Mouse (Mus musculus) cerebellum, adult 11 months (tissue): ENCODE results near the gene Klhl23.
A peak's percentile ranks its signal among the peaks of the same experiment; 100 is the strongest.
"Not testable (repeated sequence)": the region's sequence is repeated elsewhere in the genome, so short reads cannot be mapped to it uniquely, and the experiment has no call there.

ENCODE experiments used
- DNase-seq: peaks from one replicate; pipeline ENCODE4 v3.0.0; 2022

Gene Klhl23

DNA sequence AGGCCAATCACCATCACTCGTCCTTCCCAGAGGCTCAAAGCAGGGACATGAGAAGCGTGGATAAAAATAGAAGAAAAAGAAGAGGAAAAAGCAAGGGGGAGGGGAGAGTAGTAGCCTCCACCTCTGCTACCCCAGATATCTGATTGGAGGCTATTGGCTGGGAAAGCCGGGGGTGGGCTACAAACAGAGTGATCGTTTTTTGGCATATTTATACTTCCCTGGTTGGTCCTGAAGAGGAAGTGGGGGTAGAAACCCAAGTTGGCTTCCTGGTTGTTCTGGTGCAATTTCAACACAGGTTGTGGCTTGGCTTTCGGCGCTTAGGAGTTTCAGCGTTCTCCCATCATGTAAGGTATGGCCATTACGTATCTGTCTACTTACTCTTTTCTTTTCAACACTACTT is at the start of gene Klhl23:
Gene Klhl23, plus strand, starts transcription at position 234 of the 400 bp plus-strand sequence.
- DNase-seq: no peak

DNA sequence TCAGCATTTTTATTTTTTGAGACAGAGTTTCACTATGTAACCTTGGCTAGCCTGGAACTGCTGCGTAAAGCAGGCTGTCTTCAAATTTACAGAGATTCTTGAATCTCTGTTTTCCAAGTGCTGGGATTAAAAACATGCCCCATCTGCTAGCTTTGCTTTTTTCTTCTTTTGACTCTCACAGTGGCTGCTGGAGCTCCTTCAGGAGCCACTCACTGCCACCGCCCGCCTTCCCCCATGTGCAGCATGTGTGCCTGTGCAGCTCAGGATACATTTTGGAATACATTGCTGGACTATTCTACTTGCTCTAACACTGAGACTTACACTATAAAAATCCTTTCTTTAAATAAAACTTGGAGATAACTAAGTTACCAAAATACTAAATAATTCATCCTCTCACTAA is 48.4 kb upstream of the Klhl23 start:
- DNase-seq: no peak

DNA sequence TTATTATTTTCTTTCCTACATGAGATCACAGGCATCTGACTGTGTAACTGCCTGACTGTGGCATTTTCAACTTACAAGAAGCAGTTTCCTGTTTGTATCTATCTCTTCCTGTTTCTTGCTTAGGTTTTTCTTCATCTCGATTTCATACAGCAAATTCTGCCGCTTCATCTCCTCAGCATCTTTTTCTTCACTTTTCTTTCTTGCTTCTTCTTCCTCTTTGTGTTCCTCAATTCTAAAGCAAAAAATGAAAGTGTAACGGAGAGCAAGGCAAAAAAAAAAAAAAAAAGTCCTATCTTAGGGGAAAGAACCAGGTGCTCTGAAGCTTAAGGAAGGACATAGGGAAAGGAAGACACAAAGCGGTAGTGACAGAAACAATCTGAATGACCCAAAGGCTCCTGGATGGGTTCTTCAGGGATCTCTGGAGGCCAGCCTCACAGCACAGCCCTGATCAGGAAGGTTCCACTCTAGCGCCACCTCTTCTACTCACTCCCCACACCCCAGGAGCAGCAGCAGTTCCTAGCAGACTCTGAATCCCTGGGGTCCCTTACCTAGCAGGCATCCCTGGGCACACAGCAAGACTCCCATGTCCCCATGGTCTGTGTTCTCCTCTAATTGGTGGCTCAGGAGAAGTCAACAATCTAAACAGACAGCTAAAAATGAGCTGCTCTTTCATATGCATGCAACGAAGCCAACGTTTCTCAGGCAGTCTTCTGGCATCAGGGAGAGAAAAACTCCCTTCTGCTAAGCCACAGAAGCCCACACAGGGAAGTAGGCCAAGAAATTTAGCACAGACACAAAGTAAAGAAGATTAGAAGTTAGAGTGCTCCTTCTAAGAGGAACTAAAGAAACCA is 43.5 kb upstream of the Klhl23 start:
- DNase-seq: no peak

DNA sequence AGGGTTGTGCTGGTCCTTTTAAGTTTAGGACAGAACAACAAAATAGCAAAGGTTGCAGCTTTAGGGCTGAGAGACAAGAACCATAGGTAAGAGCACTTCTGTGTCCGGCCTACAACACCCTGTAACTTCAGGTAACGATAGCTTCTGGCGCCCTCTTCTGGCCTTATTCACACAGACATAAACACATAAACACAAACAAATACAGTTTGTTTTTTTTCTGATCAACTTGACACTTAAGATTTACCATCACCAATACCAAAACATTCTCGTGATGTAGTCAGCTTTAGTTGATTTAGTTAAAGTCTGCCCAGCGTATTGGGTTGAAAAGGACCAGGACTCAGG is 42.9 kb upstream of the Klhl23 start:
- DNase-seq: no peak

DNA sequence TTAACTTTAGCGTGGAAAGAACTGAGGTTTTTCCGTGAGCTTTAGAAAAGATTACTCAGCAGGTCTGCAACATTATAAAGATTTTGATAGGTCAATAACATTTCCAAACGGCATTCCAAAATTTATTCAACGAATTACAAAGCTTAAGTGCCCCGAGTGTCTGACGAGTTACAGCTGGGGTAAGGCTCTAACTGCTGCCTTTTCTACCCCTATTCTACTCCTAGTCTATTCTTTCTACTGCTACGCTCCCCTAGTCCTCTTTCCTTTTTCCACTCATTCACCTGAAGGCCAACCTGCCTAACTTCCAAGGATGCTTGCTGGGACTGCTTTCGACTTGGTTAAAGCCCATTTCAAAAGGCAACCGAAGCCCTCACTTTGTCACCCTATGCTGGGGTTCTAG is 32.8 kb upstream of the Klhl23 start:
- no peak for DNase-seq

DNA sequence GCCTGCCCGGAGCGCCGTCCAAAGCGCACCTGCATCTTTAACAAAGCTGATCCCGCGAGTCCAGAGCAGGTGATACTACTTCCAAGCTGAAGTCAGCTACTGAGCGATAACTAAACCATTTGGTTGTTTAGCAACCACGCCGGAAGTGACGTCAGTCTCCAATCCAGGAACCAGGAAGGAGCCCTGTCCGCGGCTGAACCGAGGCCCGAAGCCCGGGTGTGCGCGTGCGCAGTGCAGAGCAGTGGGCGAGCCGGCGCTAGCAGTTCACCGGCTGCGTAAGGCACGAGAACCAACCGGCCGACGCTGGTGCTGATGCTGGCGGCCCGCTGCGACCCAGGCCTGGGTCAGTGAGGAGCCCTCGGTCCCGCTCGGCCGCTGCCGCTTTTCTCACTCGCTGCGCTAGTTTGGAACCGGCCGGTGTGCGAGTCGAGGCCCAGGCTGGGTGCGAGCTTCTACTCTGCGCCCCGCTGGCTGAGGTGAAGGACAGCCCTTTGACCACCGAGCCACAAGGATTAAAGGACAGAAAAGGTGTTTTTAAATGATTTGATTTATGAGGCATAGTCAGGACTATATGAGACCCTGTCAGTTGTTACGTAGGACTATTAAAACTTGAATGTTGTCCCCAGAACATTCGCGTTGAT is 32.2 kb upstream of the Klhl23 start, which contains the start of the genes Ccdc173 and Phospho2:
Gene Ccdc173, minus strand, starts transcription at position 147 of the 641 bp plus-strand sequence.
Gene Phospho2, plus strand, starts transcription at position 195 of the 641 bp plus-strand sequence.
- peak; percentile 97 for DNase-seq

DNA sequence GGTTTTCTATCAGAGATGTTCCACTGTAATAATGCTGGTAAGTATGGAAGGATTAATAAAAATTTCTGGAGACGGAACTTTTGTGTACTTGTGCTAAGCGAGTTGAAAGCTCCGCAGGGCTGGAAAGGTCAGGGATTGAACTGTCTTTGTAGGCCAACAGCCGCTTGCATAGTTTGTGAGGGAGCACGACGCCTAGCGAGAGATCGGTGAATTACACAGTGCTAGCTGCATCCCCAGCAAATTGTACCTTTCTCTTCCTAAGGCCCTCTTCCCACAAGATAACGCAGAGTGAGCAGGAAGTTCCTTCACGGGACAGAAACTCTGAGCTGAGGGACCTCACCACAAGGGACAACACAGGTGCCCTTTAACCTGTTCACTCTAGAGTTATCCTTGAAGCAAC is 31.5 kb upstream of the Klhl23 start:
- DNase-seq: peak; percentile 77

DNA sequence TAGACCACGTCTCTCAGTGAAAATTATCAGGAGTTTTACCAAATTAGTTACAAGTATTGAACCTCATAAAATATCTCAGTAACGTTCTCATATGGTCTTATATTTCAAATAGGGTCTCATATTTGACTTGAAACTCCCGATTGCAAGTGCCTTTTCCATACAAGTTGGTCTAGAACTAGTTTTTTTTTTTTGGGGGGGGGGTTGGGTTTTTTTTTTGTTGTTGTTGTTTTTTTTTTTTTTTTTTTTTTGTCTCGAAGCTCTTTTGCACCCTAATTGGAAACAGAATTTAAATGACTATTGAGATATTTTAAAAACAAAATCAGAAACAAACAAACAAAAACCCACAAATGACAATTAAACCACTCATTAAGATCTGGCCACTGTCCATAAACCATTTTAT is 31.0 kb upstream of the Klhl23 start:
- no peak for DNase-seq

DNA sequence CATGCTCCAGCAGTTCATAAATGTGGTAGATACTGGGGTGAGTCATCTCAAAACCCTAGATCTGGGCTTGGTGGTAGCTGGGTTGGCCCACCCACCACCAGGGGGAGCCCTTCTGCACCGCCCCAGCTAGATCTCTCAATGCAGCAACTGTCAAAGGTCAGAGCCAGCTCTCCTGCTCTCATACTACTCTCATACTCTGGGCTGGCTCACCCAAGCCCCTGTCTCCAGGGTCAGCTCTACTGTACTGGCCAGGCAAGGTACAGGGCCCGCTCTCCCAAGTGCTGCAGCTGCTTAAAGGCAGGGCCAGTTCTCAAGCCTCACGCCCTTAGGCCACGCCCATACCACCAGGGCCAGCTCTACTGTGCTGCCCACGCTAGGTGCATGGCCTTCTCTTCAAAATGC is 18.8 kb upstream of the Klhl23 start:
- peak; percentile 38 for DNase-seq

DNA sequence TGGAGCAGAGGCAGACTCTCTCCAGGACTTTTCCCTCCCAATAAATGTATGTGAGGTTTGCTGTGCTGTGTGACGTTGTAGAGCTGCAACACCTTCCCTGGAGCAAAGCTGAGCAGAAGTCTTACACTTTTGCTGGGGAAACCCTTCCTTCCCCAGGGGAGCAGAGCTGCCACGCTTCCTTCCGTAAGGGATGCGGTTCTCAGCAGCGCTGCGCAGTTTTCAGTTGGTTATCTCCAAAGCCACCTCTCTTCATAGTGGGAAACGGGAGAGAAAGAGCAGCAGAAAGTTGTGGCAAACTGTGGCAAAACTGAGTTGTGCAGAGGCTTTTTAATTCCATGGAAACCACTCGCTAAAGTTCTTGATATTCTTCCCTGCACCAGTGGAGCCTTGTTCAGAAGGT is 18.0 kb upstream of the Klhl23 start:
- DNase-seq: no peak

DNA sequence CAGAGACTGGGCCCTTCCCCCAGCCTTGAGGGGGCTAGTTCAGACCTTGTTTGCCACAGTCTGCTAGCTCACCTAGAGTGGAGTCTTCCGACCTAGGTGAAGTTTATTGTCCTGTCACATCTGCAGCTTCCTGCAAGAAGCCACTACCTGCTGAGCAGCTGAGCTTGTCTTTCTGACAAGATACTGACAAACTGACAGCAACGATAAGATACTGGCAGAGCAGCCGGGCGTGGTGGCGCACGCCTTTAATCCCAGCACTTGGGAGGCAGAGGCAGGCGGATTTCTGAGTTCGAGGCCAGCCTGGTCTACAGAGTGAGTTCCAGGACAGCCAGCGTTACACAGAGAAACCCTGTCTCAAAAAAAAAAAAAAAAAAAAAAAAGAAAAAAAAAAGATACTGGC is 17.1 kb upstream of the Klhl23 start:
- DNase-seq: not testable (repeated sequence)

DNA sequence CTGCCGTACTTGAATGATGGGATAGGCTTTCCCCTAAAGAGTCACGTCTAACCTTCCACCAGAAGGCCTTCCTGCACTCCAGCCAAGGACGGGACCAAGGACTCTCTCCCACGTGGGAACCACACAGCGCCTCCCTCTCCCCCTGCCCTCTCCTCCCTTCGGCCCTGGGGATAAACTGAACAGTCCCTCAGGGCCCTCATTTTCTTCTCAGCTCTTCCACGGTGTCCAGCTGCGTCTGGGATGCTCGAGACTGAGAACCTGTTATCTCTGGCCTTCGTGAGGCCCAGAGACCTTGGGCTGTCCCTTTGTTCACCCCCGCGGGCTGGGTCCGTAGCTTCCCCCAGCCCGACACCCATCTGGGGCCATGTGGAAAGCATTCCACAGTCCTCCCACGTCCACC is 11.6 kb upstream of the Klhl23 start:
- no peak for DNase-seq

DNA sequence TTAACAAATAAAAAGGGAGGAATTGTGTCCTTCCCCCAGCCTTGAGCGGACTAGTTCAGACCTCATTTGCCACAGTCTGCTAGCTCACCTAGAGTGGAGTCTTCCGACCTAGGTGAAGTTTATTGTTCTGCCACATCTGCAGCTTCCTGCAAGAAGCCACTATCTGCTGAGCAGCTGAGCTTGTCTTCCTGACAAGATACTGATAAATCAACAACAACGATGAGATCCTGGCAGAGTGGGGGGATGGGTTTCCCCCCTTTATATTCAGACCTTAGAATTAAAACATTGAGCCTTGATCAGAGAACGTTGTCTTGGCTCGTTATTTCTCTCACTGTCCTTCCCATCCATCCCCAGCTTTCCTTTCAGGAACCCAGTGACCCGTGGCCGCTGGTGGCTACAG is 10.4 kb upstream of the Klhl23 start:
- not testable (repeated sequence) for DNase-seq

DNA sequence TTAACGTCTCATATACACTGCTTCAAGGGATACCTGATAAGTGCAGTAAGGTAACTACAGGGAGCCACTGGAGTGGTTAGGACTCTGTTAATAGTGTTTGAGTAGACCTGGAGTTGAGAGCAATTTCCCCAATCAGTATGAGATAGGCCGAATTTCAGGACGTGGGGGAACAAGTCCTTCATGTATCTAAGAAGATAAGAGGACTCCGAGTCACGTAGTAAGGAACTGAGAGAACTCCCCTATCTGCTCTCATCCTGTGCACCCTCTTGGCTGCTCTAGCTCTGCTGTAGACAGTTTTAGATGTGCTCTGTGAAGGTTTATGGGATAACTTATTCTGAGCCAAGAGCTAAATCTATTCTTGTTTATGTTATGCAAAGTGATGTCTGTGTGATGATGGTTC is 5.2 kb upstream of the Klhl23 start:
- no peak for DNase-seq

DNA sequence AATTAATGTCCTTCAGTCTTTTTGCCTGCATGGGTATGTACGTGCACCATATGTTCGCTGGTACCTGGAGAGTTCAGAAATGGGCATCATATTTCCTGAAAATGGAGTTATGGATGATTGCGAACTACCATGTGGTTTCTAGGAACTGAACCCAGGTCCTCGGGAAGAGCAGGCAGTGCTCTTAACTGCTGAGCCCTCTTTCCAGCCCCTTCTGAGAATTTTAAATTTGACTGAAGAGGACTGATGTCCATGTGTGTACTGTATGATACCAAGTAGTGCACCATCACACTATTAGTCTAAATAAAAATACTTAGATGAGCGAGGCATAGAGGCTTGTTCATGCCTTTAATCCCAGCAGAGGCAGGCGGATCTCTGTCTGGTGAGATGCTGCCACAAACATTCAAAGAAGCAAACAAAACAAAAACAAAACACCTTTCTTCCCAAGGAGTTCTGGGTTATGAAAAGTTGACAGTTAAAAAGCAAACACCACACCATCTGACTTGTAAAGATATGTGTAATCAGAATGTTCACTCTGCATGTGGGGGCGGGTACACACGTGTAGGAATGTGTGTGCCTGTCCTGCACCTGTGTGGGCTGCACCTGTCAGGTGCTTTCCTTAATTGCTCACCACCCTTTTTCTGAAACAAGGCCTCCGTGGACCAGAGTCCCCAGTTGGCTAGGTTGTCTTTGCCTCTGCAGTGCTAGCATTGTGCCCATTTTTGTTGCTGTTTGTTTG is 3.2 kb upstream of the Klhl23 start:
- DNase-seq: no peak

DNA sequence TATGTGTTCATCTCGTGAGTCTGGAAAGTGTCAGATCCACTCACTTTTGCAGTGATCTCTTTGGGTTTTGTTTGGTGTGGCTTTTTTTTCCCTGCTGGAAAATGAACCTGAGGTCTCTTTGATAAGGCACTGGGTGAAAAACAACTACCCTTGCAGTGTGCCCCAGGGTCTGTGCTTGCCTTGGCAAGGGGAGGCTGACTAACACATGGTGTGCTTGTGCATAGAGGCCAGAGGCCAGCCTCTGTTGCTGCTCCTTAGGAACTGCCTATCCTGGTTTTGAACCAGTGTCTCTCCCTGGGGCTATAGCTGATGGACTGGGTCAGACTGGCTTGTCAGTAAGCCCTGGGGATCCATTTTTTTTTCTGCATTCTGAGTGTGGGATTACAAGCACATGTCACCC is 1.5 kb upstream of the Klhl23 start:
- DNase-seq: no peak

DNA sequence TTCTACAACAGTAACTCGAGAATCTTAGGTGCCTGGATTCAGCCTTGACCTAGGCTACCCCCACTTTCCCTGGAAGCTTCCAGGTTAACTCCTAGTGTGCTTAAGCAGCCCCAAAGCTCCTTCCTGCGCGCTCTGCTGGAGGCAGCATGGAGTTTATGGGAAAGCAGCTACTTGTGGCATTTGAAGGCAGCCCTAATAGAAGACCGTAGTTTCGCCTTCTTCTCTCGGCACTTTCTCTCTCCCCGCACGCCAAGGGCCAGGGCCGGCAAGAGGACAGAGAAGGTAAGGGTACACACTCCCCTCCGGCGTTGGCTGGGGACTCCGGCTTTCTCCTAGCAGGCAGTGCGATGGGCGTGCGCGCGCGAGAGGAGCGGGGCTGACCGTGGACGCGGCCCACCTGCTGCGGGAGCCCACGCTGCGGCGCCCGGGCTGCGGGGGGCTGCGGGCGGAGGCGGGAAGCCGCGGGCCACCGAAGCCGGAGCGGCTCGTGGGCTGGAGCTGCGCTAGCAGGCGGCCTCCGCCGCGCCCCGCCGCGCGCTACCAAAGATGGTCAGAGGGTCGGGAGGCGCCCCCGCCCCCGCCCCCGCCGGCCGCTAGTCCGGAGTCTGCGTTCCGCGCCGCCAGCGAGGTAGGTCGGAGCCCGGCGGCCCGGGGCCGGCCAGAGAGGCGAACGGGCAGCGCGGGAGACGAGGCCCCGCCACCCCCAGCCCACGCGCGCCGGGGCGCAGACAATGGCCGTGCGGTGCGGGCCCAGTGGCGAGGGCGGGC is 801 bp downstream of the Klhl23 start:
- peak; percentile 48 for DNase-seq

DNA sequence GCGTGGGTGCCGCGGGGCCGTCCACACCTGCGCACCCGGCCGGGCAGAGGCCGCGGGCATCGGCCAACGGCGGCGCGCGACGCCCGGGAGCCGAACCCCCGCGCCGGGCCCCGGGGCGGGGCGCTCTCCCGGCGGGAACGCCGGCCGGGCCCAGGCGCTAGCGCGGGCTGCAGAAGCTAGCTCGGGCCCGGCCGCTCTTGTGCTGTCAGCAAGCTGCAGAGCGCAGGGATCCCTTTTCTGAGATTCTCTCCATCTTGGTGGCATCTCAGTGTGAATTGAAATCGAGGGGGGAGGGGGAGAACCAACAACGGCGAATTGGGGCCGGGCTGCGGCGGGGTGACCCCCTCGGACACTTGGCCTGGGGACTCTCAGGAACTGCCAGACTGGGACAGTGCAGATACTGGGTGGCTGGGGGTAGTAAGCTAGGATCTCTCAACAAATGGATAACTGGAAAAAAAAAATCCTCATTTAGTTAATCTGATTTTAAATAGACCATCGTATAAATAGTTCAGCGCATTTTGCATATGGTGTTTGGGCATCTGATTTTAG is 1.5 kb downstream of the Klhl23 start:
- no peak for DNase-seq

DNA sequence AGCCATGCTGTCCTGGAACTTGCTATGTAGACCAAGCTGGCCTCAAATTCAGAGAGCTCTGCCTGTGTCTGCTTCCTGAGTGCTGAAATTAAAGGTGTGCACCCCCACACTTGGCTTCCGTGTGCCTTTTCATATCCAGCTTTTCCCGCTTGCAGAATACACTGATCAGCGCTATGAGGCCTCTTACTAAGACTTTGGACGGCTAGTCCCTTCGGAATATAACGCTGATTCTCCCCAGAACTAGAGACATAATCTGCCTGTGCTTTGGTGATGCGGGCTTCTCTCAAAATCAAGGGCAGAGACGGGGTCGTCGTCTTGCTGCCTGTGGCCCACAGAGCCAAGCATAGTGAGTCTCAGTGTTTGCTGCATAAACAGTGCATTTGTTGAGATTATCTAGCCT is 4.2 kb downstream of the Klhl23 start:
- DNase-seq: no peak

DNA sequence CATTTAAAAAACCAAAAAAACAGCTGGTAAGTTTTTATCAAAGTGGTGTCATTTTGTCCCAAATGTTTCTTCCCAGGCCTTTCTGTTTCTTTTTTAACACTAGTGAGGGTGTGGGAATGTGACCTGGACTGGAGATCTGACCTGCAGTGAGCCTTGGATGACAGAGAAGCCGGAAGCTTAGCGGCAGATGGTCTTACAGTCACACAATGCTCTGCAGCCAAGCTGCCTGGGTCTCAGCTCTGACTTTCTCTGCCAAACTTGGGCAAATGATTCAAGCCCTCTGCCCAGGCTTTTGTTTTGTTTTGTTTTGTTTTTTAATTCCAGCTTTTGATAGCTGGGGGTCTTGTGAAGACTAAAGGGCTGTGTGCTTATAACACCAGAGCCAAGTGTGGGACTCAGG is 4.6 kb downstream of the Klhl23 start:
- peak; percentile 63 for DNase-seq

DNA sequence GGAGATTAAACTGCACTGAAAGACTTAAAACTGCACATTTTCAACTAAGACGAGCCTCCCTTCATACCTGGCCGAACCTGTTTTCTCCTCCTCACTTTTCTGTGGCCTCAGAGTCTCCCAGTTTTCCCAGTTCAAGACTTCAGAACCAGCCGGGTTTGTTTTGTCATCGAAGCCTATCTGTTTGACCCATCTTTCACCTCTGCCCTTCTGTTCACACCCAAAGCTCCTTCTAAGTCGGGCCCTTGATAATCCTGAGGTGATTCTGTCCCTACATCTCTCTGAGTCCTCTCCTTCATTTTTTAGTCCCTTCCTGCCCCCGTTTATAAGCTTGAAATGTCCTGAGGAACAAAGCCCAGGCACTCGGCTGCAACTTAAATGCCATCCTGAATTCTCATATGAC is 6.3 kb downstream of the Klhl23 start:
- no peak for DNase-seq

DNA sequence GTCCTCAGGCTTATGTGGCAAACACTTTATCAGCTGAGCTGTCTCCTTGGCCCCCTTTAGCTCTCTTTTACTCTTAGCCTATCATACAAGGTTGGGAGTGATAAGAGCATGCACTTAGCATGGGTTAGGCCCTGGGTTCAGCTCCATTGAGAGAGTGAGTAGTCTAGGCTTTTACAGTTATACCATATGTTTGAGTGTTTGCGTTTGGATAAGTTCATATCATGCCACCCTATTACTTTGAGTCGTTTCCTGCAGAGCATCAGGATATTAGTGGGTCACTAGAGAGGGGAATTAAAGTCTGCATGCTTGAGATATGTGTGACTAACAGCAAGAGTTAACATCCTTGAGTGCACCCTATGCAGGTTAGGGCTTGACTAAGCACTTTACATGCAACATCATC is 7.9 kb downstream of the Klhl23 start:
- no peak for DNase-seq

DNA sequence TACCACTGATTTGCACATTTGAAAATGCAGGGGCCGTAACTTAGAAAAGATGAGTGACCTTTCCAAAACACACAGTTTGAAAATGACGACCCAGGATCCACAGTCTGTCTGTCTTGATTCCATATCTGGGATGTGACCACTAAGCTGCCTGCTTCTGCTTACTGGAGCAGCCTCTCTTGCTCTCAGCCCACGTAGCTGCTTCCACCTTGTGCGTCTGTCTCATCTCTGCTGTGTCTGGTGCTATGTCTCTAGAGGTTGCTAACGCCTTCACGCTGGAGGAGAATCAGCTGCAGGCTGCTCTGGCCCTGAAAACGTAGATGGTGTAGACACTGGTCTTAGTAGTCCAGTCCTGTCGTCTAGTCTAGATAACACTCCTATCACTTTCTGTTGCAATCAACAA is 8.4 kb downstream of the Klhl23 start:
- no peak for DNase-seq
